Mouse (Mus musculus) urinary bladder, postnatal 36 days (tissue): ENCODE results near the gene Sh3bp4.

ENCODE experiments used
- DNase-seq, 2 experiments: peaks; one replicate each; pipeline ENCODE4 v3.0.0; 2022; ENCODE audit warnings: low spot score in 2 of 2, mixed read lengths in 1 of 2

Gene Sh3bp4

GRCm38 (mm10) chr1:89184111-89184785 lies 114.0 kb downstream of the Sh3bp4 start:
- no peak for DNase-seq

DNA sequence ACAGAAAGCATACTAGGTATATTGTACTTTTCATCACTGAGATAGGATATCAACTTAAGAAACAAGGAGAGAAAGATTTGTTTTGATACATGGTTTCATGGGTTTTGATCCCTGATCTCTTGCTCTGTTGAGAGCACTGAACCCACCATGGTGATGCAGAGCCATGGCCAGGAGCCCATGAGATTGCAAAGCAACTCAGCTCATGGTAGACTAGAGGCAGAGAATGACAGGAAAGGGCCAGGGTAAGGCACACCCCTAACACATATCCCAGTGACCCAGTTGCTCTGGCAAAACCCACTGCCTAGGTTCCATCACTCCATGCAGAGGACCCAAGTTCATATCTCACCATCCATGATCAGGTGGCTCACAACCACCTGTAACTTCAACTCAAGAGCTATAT lies 114.6 kb downstream of the Sh3bp4 start:
- DNase-seq: no peak

DNA sequence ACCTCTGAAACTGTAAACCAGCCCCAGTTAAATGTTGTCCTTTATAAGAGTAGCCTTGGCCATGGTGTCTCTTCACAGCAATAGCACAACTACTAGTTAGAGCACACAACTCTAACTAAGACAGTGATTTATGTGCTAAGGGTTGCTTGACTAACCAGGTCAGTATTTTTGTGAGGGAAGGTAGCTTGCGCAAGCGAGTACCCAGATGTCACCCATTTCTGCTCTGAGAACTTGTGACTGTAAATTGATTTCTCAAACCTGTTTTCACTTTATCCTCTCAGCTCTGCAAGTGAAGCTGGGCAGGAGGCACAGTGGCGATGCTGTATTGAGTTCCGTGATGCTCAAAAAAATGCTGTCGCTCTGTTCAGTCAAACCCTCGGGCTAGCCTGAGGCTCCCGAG lies 117.2 kb downstream of the Sh3bp4 start:
- DNase-seq: no peak

DNA sequence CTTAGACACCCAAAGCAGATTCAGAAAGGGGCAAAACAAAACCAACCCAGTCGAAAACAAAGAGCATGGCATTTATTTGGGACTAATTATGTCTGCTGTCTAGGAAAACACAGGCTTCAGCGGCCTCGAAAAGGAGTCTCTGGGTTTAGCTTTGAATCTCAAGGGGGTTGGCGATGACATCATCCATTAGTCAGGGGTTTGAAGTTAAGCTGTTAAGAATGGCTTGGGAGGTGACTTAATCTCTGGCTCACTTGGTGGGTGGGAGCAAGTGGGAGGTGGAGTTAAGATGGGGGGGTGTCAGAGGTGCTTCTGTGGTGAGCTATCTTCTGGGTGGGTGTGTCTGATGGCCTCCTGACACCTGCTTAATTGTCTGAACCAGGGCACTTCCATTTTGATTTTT lies 117.9 kb downstream of the Sh3bp4 start:
- no peak for DNase-seq

- DNase-seq: no peak
Measured at GRCm38 (mm10) chr1:89189204-89189603, 119.0 kb downstream of the Sh3bp4 start.

GRCm38 (mm10) chr1:89190621-89191020 lies 120.4 kb downstream of the Sh3bp4 start:
- DNase-seq: no peak

GRCm38 (mm10) chr1:89191127-89191740 lies 121.0 kb downstream of the Sh3bp4 start:
- peak; percentile 78 to 86 for DNase-seq

GRCm38 (mm10) chr1:89192536-89193220 lies 122.5 kb downstream of the Sh3bp4 start:
- no peak for DNase-seq

GRCm38 (mm10) chr1:89193576-89193975 lies 123.4 kb downstream of the Sh3bp4 start:
- no peak for DNase-seq

DNA sequence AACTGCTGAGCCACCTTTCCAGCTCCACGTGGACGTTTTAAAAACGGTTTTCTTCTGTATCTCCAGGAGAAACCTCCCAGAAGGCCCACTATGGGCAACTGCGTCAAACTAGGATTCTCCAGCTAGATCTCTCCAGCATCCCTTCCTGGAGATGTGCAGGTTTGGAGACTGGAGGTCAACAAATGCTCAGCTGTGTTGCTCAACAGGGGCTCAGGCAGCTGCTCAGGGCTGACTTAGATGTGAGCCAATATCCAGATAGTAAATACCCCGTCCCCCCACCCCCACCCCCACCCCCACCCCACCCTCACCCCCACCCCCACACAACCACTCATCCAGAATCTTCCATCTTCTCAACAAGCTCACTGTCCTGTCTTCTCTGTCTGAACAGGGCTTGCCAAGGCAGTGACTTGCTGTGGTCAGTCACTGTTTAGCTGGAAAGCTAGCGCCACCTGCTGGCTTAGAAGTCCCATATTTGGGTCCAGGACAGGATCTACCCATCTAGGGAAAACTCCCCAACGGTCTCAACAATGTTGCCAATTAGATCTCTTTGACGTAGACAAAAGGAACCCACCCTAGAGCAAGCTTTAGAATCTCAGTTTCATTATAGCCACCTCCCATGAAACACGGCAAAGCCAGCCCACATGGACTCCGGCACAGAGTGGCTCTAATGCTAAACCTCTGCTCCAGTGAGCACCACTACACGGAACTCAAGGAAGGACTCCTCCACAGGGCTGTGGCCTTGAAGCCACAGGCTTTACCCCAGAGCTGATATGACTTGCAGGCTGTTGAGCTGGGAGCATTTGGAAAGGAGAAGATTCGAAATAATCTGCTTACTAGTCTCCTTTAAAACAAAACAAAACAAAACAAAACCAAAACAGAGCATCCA lies 125.9 kb downstream of the Sh3bp4 start:
- peak; percentile 68 to 82 for DNase-seq
